Mouse (Mus musculus): ENCODE measurements at regions not wholly inside any gene's neighbourhood (a gene's known extent, or its start where the extent isn't known, plus 50 kb on each side); places are given as distances from the start of the nearest gene placed in this dataset.

GRCm38 (mm10) chr7:90044100-90044698 is 63.4 kb upstream of the Eed start:
- TF ChIP-seq CTCF (IDR thresholded peaks at IDR 0.05; ENCODE audit: insufficient read depth, low read depth, low read length) (no peak), POLR2A (IDR thresholded peaks at IDR 0.05; ENCODE audit: insufficient read depth, low read depth, low read length) (no peak)

All from olfactory bulb, adult 2 months (tissue).